Mouse (Mus musculus) c-Kit-positive CD71-negative TER-119-negative erythroid progenitor cells, embryonic 14.5 days (primary cell): ENCODE measurements around the gene Kdr.
A peak's percentile ranks its signal among the peaks of the same experiment; 100 is the strongest.

ENCODE experiments used
- DNase-seq: peaks from one replicate; pipeline ENCODE4 v3.0.0-alpha.2; 2013; ENCODE audit warnings: low read depth

The Kdr gene

GRCm38 (mm10) chr5:75978374-75979100 is at the start of gene Kdr:
Gene Kdr (minus strand): TSS chr5:75978458.
- no peak for DNase-seq

- no peak for DNase-seq
These were observed 48.5 kb upstream of the Kdr start for GRCm38 (mm10) chr5:76026805-76027204.

- DNase-seq: peak; percentile 26
These were observed 47.9 kb upstream of the Kdr start for GRCm38 (mm10) chr5:76025996-76026665.

GRCm38 (mm10) chr5:76023011-76023773 is 44.9 kb upstream of the Kdr start:
- no peak for DNase-seq

GRCm38 (mm10) chr5:76022436-76022835 is 44.2 kb upstream of the Kdr start:
- DNase-seq: no peak

- DNase-seq: no peak
These were observed 40.1 kb upstream of the Kdr start for GRCm38 (mm10) chr5:76018321-76018720.

GRCm38 (mm10) chr5:76016086-76016485 is 37.8 kb upstream of the Kdr start:
- DNase-seq: no peak

GRCm38 (mm10) chr5:76013881-76014431 is 35.7 kb upstream of the Kdr start:
- DNase-seq: no peak

GRCm38 (mm10) chr5:76006403-76006802 is 28.1 kb upstream of the Kdr start:
- no peak for DNase-seq

- DNase-seq: no peak
These were observed 12.0 kb upstream of the Kdr start for GRCm38 (mm10) chr5:75990212-75990611.

GRCm38 (mm10) chr5:75987530-75987929 is 9.3 kb upstream of the Kdr start:
- DNase-seq: no peak

GRCm38 (mm10) chr5:75980521-75981311 is 2.5 kb upstream of the Kdr start:
- no peak for DNase-seq

- no peak for DNase-seq
These were observed 850 bp upstream of the Kdr start for GRCm38 (mm10) chr5:75979108-75979507.

- DNase-seq: no peak
These were observed 551 bp downstream of the Kdr start for GRCm38 (mm10) chr5:75977441-75978373.

- no peak for DNase-seq
These were observed 1.6 kb downstream of the Kdr start for GRCm38 (mm10) chr5:75976696-75977095.

- DNase-seq: no peak
These were observed 2.9 kb downstream of the Kdr start for GRCm38 (mm10) chr5:75975398-75975797.

- DNase-seq: no peak
These were observed 3.6 kb downstream of the Kdr start for GRCm38 (mm10) chr5:75974543-75975130.

GRCm38 (mm10) chr5:75969887-75970286 is 8.4 kb downstream of the Kdr start:
- no peak for DNase-seq

GRCm38 (mm10) chr5:75962558-75962957 is 15.7 kb downstream of the Kdr start:
- no peak for DNase-seq

- no peak for DNase-seq
These were observed 16.4 kb downstream of the Kdr start for GRCm38 (mm10) chr5:75961741-75962469.
